Comparison of ENCODE assay signal across 9 mouse cellular contexts in the genomic region with DNA sequence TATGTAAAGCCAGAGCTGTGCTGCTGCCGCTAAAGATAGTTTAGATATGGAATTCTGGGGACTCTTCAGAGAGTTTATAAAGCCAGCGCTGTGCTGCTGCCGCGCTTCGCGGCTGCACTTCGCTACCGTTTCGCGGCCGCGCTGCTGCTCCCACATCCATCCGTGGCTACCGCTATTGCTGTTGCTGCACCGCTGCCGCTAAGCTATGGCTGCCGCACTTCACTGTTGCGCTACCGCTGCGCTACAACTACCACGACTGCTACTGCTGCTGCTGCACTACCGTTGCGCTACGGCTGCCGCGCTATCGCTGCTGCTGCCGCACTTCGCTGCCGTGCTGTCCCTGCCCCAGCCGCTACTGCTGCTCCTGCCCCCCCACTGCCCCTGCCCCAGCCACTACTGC. TPM values are rescaled to one million over a fixed set of nuclear protein-coding genes. Genes with fewer than 3 reads are reported as not detected.
A peak's percentile ranks its signal among the peaks of the same experiment; 100 is the strongest.
DNase-seq lines count a peak whose midpoint lies in the region; ATAC-seq and TF ChIP-seq lines count a peak whose summit lies in the region.
"Had no signal": no experiment of that assay in that cellular context is flagged by ENCODE, and none has a peak within 500 bp of the region (broad histone marks: within the 10 kb centered on the region; RNA-seq: fewer than 3 reads in every experiment).

No protein-coding gene starts in this region.

- H3K9me3 ChIP-seq in intestine, embryonic 15.5 days = no peaks in the 10 kb centered on the region
- H3K9me3 ChIP-seq in intestine, postnatal 0 days (ENCODE audit: control insufficient read depth) = no peaks in the 10 kb centered on the region
- H3K9me3 ChIP-seq in forebrain, postnatal 0 days (ENCODE audit: low read length) = 0 out of 2 replicates have a peak, but pooled peaks cover 3% of the 10 kb centered on the region
- 0 out of 2 replicates have a peak, but pooled peaks cover 3% of the 10 kb centered on the region for H3K9me3 ChIP-seq in midbrain, embryonic 13.5 days

- no peak overlapping the region; the same call in 1 of the 2 replicates for H3K4me3 ChIP-seq in intestine, embryonic 15.5 days (replicated peaks)
- no peak overlapping the region for H3K4me3 ChIP-seq in intestine, postnatal 0 days (ENCODE audit: low read depth, low read length)
- H3K4me3 ChIP-seq in forebrain, postnatal 0 days (ENCODE audit: low read depth, low read length) = no peak overlapping the region
- H3K4me3 ChIP-seq in midbrain, embryonic 13.5 days (replicated peaks) = 0 out of 2 replicates have a peak overlapping the region, but pooled peaks have one; percentile 12
- H3K4me3 ChIP-seq: liver, embryonic 15.5 days had no signal

- no peak for TF ChIP-seq CTCF in intestine, postnatal 0 days (IDR thresholded peaks at IDR 0.05; ENCODE audit: low read depth)
- peak; percentile 23; the same call in 1 of the 2 replicates for TF ChIP-seq CTCF in forebrain, postnatal 0 days (IDR thresholded peaks at IDR 0.05; ENCODE audit: low read depth)

- H3K4me1 ChIP-seq in intestine, embryonic 15.5 days (replicated peaks) = no peaks in the 10 kb centered on the region
- no peaks in the 10 kb centered on the region for H3K4me1 ChIP-seq in intestine, postnatal 0 days (replicated peaks; ENCODE audit: control insufficient read depth, insufficient read depth, low read length)
- H3K4me1 ChIP-seq in forebrain, postnatal 0 days (ENCODE audit: insufficient read depth) = no peaks in the 10 kb centered on the region
- H3K4me1 ChIP-seq in midbrain, embryonic 13.5 days (replicated peaks) = no peaks in the 10 kb centered on the region
- H3K4me1 ChIP-seq: liver, embryonic 15.5 days had no signal

- H3K4me2 ChIP-seq in intestine, embryonic 15.5 days (replicated peaks) = peak overlapping the region; percentile 42
- no peak overlapping the region; the same call in 1 of the 2 replicates for H3K4me2 ChIP-seq in intestine, postnatal 0 days (replicated peaks; ENCODE audit: low read depth)
- H3K4me2 ChIP-seq in forebrain, postnatal 0 days (ENCODE audit: low read depth) = no peak overlapping the region
- peak overlapping the region; percentile 25 for H3K4me2 ChIP-seq in midbrain, embryonic 13.5 days (replicated peaks)
- H3K4me2 ChIP-seq: liver, embryonic 15.5 days had no signal

- H3K36me3 ChIP-seq in intestine, embryonic 15.5 days = no peaks in the 10 kb centered on the region
- H3K36me3 ChIP-seq in intestine, postnatal 0 days (ENCODE audit: control insufficient read depth, insufficient read depth) = no peaks in the 10 kb centered on the region
- no peaks in the 10 kb centered on the region for H3K36me3 ChIP-seq in forebrain, postnatal 0 days (ENCODE audit: insufficient read depth)
- H3K36me3 ChIP-seq in midbrain, embryonic 13.5 days = no peaks in the 10 kb centered on the region
- H3K36me3 ChIP-seq: liver, embryonic 15.5 days had no signal

- peak; percentile 78 for DNase-seq in ZHBTc4 (ENCODE audit: low read depth, low spot score)
- peak; percentile 56 for DNase-seq in forebrain, postnatal 0 days
- no peak for DNase-seq in cerebellum, adult 11 months
- no peak for DNase-seq in Muller cell, postnatal 12 days (ENCODE audit: inconsistent ontology term)
- no peak for DNase-seq in urinary bladder, postnatal 25 days (ENCODE audit: low spot score)

- no peak for ATAC-seq in intestine, embryonic 15.5 days
- no peak for ATAC-seq in intestine, postnatal 0 days
- ATAC-seq in forebrain, postnatal 0 days = peak; percentile 80
- ATAC-seq in midbrain, embryonic 13.5 days = peak; percentile 68

- no peak overlapping the region for H3K9ac ChIP-seq in intestine, embryonic 15.5 days
- H3K9ac ChIP-seq in intestine, postnatal 0 days (ENCODE audit: low read depth, low read length) = no peak overlapping the region
- no peak overlapping the region for H3K9ac ChIP-seq in forebrain, postnatal 0 days
- H3K9ac ChIP-seq in midbrain, embryonic 13.5 days (replicated peaks) = no peak overlapping the region
- H3K9ac ChIP-seq: liver, embryonic 15.5 days had no signal

- peaks cover 27% of the 10 kb centered on the region for H3K27me3 ChIP-seq in intestine, embryonic 15.5 days (replicated peaks)
- peaks cover 49% of the 10 kb centered on the region for H3K27me3 ChIP-seq in intestine, postnatal 0 days (replicated peaks; ENCODE audit: control insufficient read depth, insufficient read depth, low read length)
- peaks cover 16% of the 10 kb centered on the region for H3K27me3 ChIP-seq in forebrain, postnatal 0 days (ENCODE audit: insufficient read depth, low read length)
- H3K27me3 ChIP-seq in midbrain, embryonic 13.5 days = peaks cover 49% of the 10 kb centered on the region

- H3K27ac ChIP-seq in intestine, embryonic 15.5 days = no peak overlapping the region
- no peak overlapping the region for H3K27ac ChIP-seq in intestine, postnatal 0 days (ENCODE audit: low read depth, low read length)
- H3K27ac ChIP-seq in forebrain, postnatal 0 days (ENCODE audit: low read depth, low read length) = no peak overlapping the region
- H3K27ac ChIP-seq in midbrain, embryonic 13.5 days = no peak overlapping the region
- H3K27ac ChIP-seq: liver, embryonic 15.5 days had no signal

- 52% methylated on average over 31 of the region's 31 CpGs for WGBS in intestine, embryonic 15.5 days
- WGBS in intestine, postnatal 0 days = 70% methylated on average over 31 of the region's 31 CpGs
- 66% methylated on average over 31 of the region's 31 CpGs for WGBS in forebrain, postnatal 0 days
- WGBS in midbrain, embryonic 13.5 days = 53% methylated on average over 31 of the region's 31 CpGs

RNA-seq across cellular contexts. Expression of a gene that starts 30.1 kb away (rescaled TPM):
- 0.31 and 0.42 TPM in 2 replicates for polyA plus RNA-seq in intestine, embryonic 15.5 days (2015; fragmentation: Nextera tagmentation; extraction: Ambion mirVana)
- polyA plus RNA-seq in intestine, postnatal 0 days (2015; fragmentation: Nextera tagmentation; extraction: Ambion mirVana) = 0.13 TPM in 1 of 2 replicates, not detected in the other
- total RNA-seq in forebrain, postnatal 0 days (2014; rRNA removed) = 25.5 and 33.2 TPM in 2 replicates
- 15.3 and 19.3 TPM in 2 replicates for polyA plus RNA-seq in forebrain, postnatal 0 days (2015; fragmentation: Nextera tagmentation; extraction: Ambion mirVana)
- polyA plus RNA-seq in midbrain, embryonic 13.5 days (2015; fragmentation: Nextera tagmentation; extraction: Ambion mirVana) = 0.88 and 1.3 TPM in 2 replicates
- polyA plus RNA-seq: liver, embryonic 15.5 days had no signal

Comparison
In these comparisons a context has a peak if more than half of its experiments do, and no peak if none do; other contexts are left out.
1. H3K4me2 ChIP-seq: peak in intestine, embryonic 15.5 days (single experiment) and midbrain, embryonic 13.5 days (single experiment); none in intestine, postnatal 0 days (single experiment) and forebrain, postnatal 0 days (single experiment).
2. ATAC-seq: peak in forebrain, postnatal 0 days (single experiment) and midbrain, embryonic 13.5 days (single experiment); none in intestine, embryonic 15.5 days (single experiment) and intestine, postnatal 0 days (single experiment).
3. DNase-seq: peak in ZHBTc4 (single experiment) and forebrain, postnatal 0 days (single experiment); none in cerebellum, adult 11 months (single experiment), Muller cell, postnatal 12 days (single experiment) and urinary bladder, postnatal 25 days (single experiment).